Mouse (Mus musculus): ENCODE results near the gene Ppp1r27.

DNA sequence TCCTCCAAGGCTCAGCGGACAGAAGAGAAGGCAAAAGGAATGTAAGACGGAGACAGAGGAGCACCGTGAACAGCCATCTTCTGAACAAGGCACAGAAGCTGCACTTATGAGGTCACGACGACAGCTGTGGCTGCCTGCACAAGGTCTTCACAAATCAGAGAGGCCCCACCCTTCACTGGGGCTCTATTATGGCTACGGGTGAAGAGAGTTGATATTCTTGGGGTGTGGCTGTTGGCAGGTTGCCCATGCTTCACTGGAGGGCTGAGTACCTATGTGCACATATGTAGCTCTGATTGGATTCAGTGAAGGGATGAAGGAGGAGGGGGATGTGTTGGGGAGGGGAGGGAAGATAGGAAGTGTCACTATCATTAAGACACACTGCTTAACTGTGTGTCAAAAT lies 32.4 kb downstream of the Ppp1r27 start:
- TF ChIP-seq HCFC1 (IDR thresholded peaks at IDR 0.05; ENCODE audit: borderline replicate concordance, insufficient read depth, low read length) (no peak), MAFK (IDR thresholded peaks at IDR 0.05; ENCODE audit: insufficient read depth, low read depth, low read length) (no peak), CHD2 (IDR thresholded peaks at IDR 0.05; ENCODE audit: low read depth, low read length) (no peak), ZNF384 (IDR thresholded peaks at IDR 0.05; ENCODE audit: low read depth, low read length) (no peak)
